Comparison of ENCODE assay signal across 13 mouse cellular contexts in the genomic region with DNA sequence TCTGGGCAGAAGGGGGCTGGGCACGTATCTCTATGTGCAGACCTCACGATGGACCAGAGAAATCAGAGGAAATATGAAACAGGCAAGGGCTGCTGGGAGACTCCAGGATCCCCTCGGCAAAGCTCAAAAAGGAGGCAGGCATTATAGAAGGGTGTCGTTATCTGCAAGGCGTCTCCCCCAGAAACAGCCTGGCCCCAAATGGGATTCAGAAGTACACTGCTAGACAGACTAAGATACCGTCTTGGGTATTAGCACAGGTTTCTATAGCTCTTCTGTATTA.
A peak's percentile ranks its signal among the peaks of the same experiment; 100 is the strongest.
DNase-seq lines count a peak whose midpoint lies in the region; ATAC-seq lines count a peak whose summit lies in the region.
"Had no signal": no experiment of that assay in that cellular context is flagged by ENCODE, and none has a peak within 500 bp of the region (broad histone marks: within the 10 kb centered on the region; RNA-seq: fewer than 3 reads in every experiment).

No protein-coding gene starts in this region.

- H3K27me3 ChIP-seq in forebrain, embryonic 13.5 days = no peaks in the 10 kb centered on the region
- H3K27me3 ChIP-seq in hindbrain, embryonic 11.5 days (ENCODE audit: control insufficient read depth, insufficient read depth, low read length) = no peaks in the 10 kb centered on the region
- H3K27me3 ChIP-seq in midbrain, embryonic 11.5 days (ENCODE audit: control insufficient read depth, insufficient read depth, low read length) = no peaks in the 10 kb centered on the region
- H3K27me3 ChIP-seq in neural tube, embryonic 14.5 days (ENCODE audit: control insufficient read depth, insufficient read depth, low read length) = no peaks in the 10 kb centered on the region
- H3K27me3 ChIP-seq: embryonic facial prominence, embryonic 15.5 days had no signal

- peaks cover 12% of the 10 kb centered on the region; the same call in 1 of the 2 replicates for H3K36me3 ChIP-seq in forebrain, embryonic 13.5 days (ENCODE audit: poor library complexity, severe bottlenecking)
- H3K36me3 ChIP-seq in hindbrain, embryonic 11.5 days (ENCODE audit: control insufficient read depth, insufficient read depth, low read length) = no peaks in the 10 kb centered on the region
- no peaks in the 10 kb centered on the region for H3K36me3 ChIP-seq in midbrain, embryonic 11.5 days (ENCODE audit: control insufficient read depth, insufficient read depth, low read length)
- H3K36me3 ChIP-seq in neural tube, embryonic 14.5 days (ENCODE audit: control insufficient read depth, insufficient read depth, low read length) = no peaks in the 10 kb centered on the region
- H3K36me3 ChIP-seq: embryonic facial prominence, embryonic 15.5 days had no signal

- peaks cover 36% of the 10 kb centered on the region for H3K4me1 ChIP-seq in forebrain, embryonic 13.5 days
- H3K4me1 ChIP-seq in hindbrain, embryonic 11.5 days (replicated peaks; ENCODE audit: control insufficient read depth, insufficient read depth, low read length) = peaks cover 3% of the 10 kb centered on the region; the same call in 1 of the 2 replicates
- peaks cover 14% of the 10 kb centered on the region for H3K4me1 ChIP-seq in midbrain, embryonic 11.5 days (ENCODE audit: control insufficient read depth, insufficient read depth, low read length)
- H3K4me1 ChIP-seq in neural tube, embryonic 14.5 days (ENCODE audit: control insufficient read depth, insufficient read depth, low read length) = peaks cover 23% of the 10 kb centered on the region
- H3K4me1 ChIP-seq: embryonic facial prominence, embryonic 15.5 days had no signal

- ATAC-seq in forebrain, embryonic 13.5 days = peak; percentile 20
- ATAC-seq in hindbrain, embryonic 11.5 days (ENCODE audit: low FRiP score) = peak; percentile 30; the same call in 1 of the 2 replicates
- peak; percentile 24; the same call in 1 of the 2 replicates for ATAC-seq in midbrain, embryonic 11.5 days (ENCODE audit: low FRiP score)
- ATAC-seq in neural tube, embryonic 14.5 days (ENCODE audit: low read depth) = peak; percentile 22; the same call in 1 of the 2 replicates

- H3K4me3 ChIP-seq in forebrain, embryonic 13.5 days = no peak overlapping the region
- no peak overlapping the region for H3K4me3 ChIP-seq in hindbrain, embryonic 11.5 days (ENCODE audit: low read depth, low read length)
- H3K4me3 ChIP-seq in midbrain, embryonic 11.5 days (ENCODE audit: low read depth, low read length) = no peak overlapping the region
- no peak overlapping the region for H3K4me3 ChIP-seq in neural tube, embryonic 14.5 days (ENCODE audit: low read depth, low read length)
- H3K4me3 ChIP-seq: embryonic facial prominence, embryonic 15.5 days had no signal

- no peaks in the 10 kb centered on the region; the same call in 1 of the 2 replicates for H3K9me3 ChIP-seq in forebrain, embryonic 13.5 days (replicated peaks)
- no peaks in the 10 kb centered on the region for H3K9me3 ChIP-seq in hindbrain, embryonic 11.5 days (ENCODE audit: control insufficient read depth, low read length)
- no peaks in the 10 kb centered on the region for H3K9me3 ChIP-seq in midbrain, embryonic 11.5 days (ENCODE audit: control insufficient read depth, low read length)
- no peaks in the 10 kb centered on the region for H3K9me3 ChIP-seq in neural tube, embryonic 14.5 days (ENCODE audit: control insufficient read depth, low read length)
- H3K9me3 ChIP-seq: embryonic facial prominence, embryonic 15.5 days had no signal

- WGBS in forebrain, embryonic 13.5 days = 4% methylated on average over 6 of the region's 6 CpGs
- WGBS in hindbrain, embryonic 11.5 days = 50% methylated on average over 6 of the region's 6 CpGs
- 44% methylated on average over 6 of the region's 6 CpGs for WGBS in midbrain, embryonic 11.5 days
- WGBS in neural tube, embryonic 14.5 days = 10% methylated on average over 6 of the region's 6 CpGs

- H3K9ac ChIP-seq in forebrain, embryonic 13.5 days = 0 out of 2 replicates have a peak overlapping the region, but pooled peaks have one; percentile 45
- no peak overlapping the region for H3K9ac ChIP-seq in hindbrain, embryonic 11.5 days (ENCODE audit: low read depth, low read length)
- H3K9ac ChIP-seq in midbrain, embryonic 11.5 days (ENCODE audit: low read length) = no peak overlapping the region
- H3K9ac ChIP-seq in neural tube, embryonic 14.5 days (replicated peaks; ENCODE audit: low read depth, low read length) = no peak overlapping the region
- H3K9ac ChIP-seq: embryonic facial prominence, embryonic 15.5 days had no signal

- peak overlapping the region; percentile 80 for H3K27ac ChIP-seq in forebrain, embryonic 13.5 days
- H3K27ac ChIP-seq in hindbrain, embryonic 11.5 days (ENCODE audit: low read depth, low read length) = peak overlapping the region; percentile 53
- peak overlapping the region; percentile 32; the same call in 1 of the 2 replicates for H3K27ac ChIP-seq in midbrain, embryonic 11.5 days (ENCODE audit: low read depth, low read length)
- 0 out of 2 replicates have a peak overlapping the region, but pooled peaks have one; percentile 36 for H3K27ac ChIP-seq in neural tube, embryonic 14.5 days (ENCODE audit: low read depth, low read length)
- H3K27ac ChIP-seq: embryonic facial prominence, embryonic 15.5 days had no signal

- no peak for DNase-seq in hindbrain, embryonic 11.5 days (ENCODE audit: low spot score)
- no peak for DNase-seq in midbrain, embryonic 11.5 days (ENCODE audit: low spot score, missing footprints)
- DNase-seq in ovary, postnatal 36 days (ENCODE audit: low spot score) = no peak
- DNase-seq in lung, postnatal 10 days = no peak
- DNase-seq in right cerebral cortex, postnatal 14 days = no peak
- DNase-seq: cerebellum, adult 9-10 months; gastrocnemius, postnatal 10 days; kidney, adult 9 months; kidney, postnatal 4 days; lung, postnatal 4 days had no signal

- peak overlapping the region; percentile 26 for H3K4me2 ChIP-seq in forebrain, embryonic 13.5 days
- no peak overlapping the region for H3K4me2 ChIP-seq in hindbrain, embryonic 11.5 days (replicated peaks; ENCODE audit: low read depth, low read length)
- no peak overlapping the region for H3K4me2 ChIP-seq in midbrain, embryonic 11.5 days
- H3K4me2 ChIP-seq in neural tube, embryonic 14.5 days (ENCODE audit: low read depth, low read length) = no peak overlapping the region
- H3K4me2 ChIP-seq: embryonic facial prominence, embryonic 15.5 days had no signal
